Mouse (Mus musculus) adrenal gland, postnatal 25 days (tissue): ENCODE measurements at regions not wholly inside any gene's neighbourhood (a gene's known extent, or its start where the extent isn't known, plus 50 kb on each side); places are given as distances from the start of the nearest gene placed in this dataset.
A peak's percentile ranks its signal among the peaks of the same experiment; 100 is the strongest.

Experiments
- DNase-seq: peaks from one replicate; pipeline ENCODE4 v3.0.0; 2021; ENCODE audit warnings: mixed read lengths

- no peak for DNase-seq
Measured at GRCm38 (mm10) chr6:14046560-14046959, 175.2 kb upstream of the 2610001J05Rik start.

DNA sequence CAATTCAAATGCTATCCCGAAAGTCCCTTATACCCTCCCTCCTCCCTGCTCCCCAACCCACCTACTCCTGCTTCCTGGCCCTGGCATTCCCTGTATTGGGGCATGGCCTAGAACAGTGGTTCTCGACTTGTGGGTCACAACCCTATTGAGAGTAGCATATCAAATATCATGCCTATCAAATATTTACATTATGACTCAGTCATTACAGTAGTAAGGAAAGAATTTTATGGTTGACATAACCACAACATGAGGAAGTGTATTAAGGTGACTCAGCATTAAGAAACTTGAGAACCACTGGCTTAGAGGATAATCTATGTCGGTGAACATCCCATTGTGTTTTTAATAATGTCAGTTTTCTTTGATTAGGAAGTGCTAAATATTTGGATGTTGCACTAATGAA is 173.3 kb upstream of the 2610001J05Rik start:
- DNase-seq, result no peak

GRCm38 (mm10) chr6:14025898-14026297 is 154.6 kb upstream of the 2610001J05Rik start:
- DNase-seq, result no peak

DNA sequence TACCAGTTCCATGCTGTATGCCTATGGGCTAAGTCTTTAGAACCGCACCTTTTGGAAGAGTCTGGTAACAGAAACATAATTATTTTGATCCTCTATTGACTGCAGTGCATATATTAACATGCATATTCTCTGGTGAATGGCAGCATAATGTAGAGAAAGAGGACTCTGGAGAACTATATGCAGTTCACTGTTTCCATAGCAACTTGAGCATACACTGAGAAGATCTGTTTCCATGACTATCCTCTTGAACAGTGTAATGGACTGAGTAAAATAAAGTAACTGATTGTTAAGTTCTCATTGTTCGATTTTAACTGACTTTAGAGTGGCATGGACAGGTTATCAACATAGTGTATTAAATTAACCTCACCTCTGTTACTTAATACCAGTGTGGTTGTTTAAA is 147.6 kb upstream of the 2610001J05Rik start:
- no peak for DNase-seq

DNA sequence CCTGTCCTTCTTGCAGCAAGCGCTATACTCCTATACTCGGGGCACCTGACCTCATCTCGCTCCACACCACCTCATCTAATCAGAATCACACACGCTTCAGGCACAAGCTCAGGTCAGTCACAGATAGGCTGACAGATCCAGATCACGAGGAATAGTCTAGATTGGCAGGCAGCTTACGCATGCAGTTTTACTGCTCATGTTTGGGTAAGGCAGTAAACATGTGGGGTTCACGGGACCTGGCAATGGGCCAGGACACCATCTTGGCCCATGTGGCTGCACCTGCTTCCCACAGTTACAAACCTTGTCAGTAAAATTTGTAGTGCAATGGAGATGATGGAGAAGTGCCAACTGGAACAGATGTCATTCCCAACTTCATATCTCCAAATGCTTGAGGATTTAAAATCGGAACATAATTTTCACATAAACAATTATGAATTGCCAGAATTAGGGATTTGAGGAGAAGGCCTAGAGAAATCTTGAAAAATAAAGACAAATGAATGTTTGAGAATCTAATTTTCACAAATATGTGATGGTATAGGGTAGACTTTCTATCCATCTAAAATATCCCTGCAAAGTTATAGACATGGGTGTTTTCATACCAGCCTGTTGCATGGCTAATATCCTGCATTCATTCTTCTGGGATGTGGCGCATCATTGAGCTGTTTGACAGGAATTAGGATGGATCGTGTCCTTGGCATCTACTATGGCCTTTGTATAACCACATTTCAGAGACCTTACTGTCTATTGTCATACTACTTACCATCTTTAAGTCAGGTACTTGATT is 111.5 kb upstream of the 2610001J05Rik start:
- no peak for DNase-seq

DNA sequence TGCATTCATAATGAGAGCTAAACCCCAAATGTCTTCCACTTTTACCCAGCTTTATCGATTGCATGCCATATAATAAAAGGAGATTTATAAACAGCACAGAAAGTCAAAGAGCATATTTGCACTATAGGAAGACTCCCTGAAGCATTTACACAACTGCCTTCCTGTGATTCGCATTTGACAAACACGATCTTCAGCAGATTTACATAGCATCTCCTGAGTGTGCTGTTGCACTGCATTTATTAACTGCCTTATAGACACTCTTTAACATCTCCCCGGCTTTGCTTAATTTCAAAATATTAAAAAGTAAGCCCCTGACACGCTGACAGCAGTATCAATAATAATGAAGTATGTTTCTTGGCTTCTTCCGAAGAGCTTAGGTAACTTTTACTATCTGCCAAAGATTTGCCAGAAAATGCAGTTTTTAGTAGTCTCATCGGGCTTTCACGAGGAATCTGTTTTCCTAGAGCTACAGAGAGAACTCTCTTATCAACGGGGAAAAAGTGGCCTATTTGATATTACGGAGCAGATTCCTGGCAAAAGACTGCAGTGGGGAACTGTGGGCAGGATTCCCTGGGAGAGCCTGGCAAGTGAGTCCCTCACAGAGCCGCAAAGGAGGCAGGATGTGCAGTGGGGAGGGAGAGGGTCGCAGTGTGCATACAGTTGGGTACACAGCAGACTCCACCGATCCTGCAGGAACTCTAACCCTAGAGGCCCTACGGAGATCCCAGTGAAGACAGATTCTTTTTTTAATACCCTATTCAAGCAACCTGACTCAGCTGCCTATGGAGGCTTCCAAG is 103.6 kb upstream of the 2610001J05Rik start:
- no peak for DNase-seq

DNA sequence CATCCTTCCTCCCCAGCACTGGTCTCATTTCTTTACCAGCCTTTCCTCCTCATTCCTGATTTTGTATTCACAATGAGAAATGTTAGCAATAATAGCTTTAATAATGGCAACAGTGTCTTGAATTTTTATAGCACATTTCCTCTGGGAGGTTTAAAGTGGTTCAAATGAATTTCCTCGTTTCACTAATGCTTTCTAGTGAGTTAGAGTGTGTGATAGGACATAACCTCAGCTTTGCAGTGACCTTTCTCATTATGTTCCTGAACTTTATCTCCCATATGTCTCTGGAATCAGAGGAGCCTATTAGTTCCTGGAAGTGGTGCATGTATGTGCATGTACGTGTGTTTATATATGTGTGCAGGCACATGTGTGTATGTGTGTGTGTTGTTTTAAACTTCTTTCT is 93.2 kb upstream of the 2610001J05Rik start:
- no peak for DNase-seq

DNA sequence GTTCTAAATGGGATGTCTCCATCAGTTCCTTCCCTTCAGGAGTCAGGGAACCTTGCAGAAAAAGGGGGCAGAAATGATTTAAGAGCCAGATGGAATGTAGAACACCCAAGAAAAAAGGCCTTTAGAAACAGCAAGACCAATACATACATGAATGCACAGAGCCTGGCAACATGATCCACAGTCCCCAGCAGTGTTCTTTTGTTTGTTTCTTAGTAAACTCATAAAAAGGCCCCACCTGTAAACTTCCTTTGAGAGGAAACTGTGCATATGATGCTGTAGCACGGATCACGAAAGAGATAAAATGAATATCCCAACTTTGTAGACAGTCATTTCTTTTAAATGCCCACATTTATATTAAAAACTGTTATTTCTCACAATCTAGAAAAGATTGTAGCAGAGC is 92.7 kb upstream of the 2610001J05Rik start:
- DNase-seq, result no peak

GRCm38 (mm10) chr6:13949640-13950039 is 78.3 kb upstream of the 2610001J05Rik start:
- peak; percentile 2 for DNase-seq

GRCm38 (mm10) chr6:13920809-13921760 is 49.8 kb upstream of the 2610001J05Rik start:
- no peak for DNase-seq
